Mouse (Mus musculus) cerebellum, adult 11 months (tissue): ENCODE results near the gene Vav3.

Experiments
- DNase-seq: peaks from one replicate; pipeline ENCODE4 v3.0.0; 2022

The Vav3 gene

GRCm38 (mm10) chr3:109711751-109712150, 371.3 kb downstream of the Vav3 start:
- no peak for DNase-seq

GRCm38 (mm10) chr3:109714476-109714875, 374.0 kb downstream of the Vav3 start:
- DNase-seq, result no peak

GRCm38 (mm10) chr3:109721753-109722152, 381.3 kb downstream of the Vav3 start:
- no peak for DNase-seq

- DNase-seq, result no peak
These were observed 386.3 kb downstream of the Vav3 start for GRCm38 (mm10) chr3:109726776-109727175.

- DNase-seq, result no peak
These were observed 391.3 kb downstream of the Vav3 start for GRCm38 (mm10) chr3:109731592-109732230.

GRCm38 (mm10) chr3:109732327-109733182, 392.1 kb downstream of the Vav3 start:
- DNase-seq, result peak; percentile 19
